Mouse (Mus musculus): ENCODE results near the gene Fth1. TPM values are rescaled to one million over a fixed set of nuclear protein-coding genes. Genes with fewer than 3 reads are reported as not detected.
"Not testable (repeated sequence)": the region's sequence is repeated elsewhere in the genome, so short reads cannot be mapped to it uniquely, and the experiment has no call there.

Fth1 gene
- 1,000 to 10,000 TPM; 3,718 to 3,915 TPM for total RNA-seq (2021)
- 39,639 and 47,224 TPM in 2 replicates for polyA plus RNA-seq (2012; rRNA removed)
- long read RNA-seq, transcript Fth1-201 (4 exons, 929 nt) = major isoform, 2,940 of 2,980 reads
- long read RNA-seq, transcript Fth1-208 (3 exons, 2,062 nt) = minor isoform, 6 of 2,980 reads
- long read RNA-seq, partial matches to known transcripts = 13 of 2,980 reads
- long read RNA-seq, other reads (novel, unspliced or antisense) = 20 of 2,980 reads

DNA sequence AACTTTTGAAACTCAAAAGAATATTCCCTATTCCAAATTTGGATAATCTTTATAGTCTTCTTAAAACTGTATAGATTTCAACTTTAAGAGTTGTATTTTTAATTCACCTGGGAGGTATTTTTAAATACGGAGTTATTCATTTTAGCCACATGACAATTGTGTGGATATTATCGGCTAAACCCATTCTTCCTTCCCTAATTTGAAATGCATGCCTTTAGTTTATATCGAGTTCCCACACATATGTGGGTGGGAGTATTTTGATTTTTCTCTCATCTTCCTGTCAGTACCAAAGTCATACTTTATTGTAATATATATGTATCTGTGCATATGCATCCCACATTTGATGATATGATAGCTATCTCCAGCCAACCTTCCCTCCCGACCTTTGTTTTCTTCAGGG is at the start of gene Fth1:
Gene Fth1 (plus strand): TSS at position 341 of the 400 bp plus-strand sequence.
- DNase-seq = no peak

- DNase-seq = not testable (repeated sequence)
Measured at GRCm38 (mm10) chr19:9931167-9931607, 49.2 kb upstream of the Fth1 start.

- DNase-seq = no peak
Measured at GRCm38 (mm10) chr19:9933908-9934307, 46.5 kb upstream of the Fth1 start.

GRCm38 (mm10) chr19:9936579-9936978 is 43.8 kb upstream of the Fth1 start:
- no peak for DNase-seq

DNA sequence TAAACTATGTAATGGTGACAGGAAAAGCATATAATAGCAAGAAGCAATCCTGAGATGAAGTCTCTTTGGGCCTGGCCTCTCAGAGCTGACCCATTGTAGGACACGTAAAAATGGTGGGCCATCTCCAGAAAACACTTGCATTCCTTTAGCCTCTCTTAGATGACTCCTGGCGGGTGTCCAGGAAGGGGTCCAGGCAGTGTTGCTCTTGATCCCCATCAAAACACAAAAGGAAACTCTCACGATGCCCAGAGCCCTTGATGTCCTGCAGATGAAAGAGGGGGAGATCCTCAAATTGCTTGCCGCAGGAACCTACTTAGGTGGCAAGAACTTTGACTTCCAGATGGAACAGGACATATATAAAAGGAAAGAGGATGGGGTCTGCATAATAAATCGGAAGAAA is 43.0 kb upstream of the Fth1 start:
- DNase-seq = no peak

DNA sequence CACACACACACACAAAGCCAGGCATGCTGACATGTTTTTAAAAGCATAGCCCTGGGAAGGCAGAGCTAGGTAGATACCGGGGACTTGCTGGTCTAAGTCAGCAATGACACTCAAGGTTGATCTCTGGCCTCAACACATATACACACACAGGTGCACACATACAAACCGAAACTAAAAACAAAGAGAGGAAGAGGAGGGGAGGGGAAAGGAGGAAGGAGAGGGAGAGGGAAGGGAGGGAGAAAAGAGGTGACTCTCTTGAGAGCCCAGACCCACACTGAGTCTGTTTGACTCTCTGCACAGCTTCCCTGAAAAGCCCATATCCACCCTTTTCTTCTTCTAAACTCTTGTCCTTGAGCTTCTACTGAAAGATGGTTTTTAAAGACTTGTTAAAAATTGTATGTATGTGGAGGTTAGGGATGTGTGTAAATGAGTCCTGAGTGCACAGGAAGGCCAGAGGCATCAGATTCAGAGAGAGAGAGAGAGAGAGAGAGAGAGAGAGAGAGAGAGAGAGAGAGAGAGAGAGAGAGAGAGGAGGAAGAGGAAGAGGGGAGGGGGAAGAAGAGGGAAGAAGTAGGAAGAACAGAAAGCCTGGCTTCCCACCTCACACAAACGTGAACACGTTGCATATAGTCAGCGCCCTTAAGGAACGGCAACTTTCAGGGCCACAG is 42.1 kb upstream of the Fth1 start:
- no peak for DNase-seq

- DNase-seq = peak; percentile 87
Measured at GRCm38 (mm10) chr19:9938824-9939303, 41.5 kb upstream of the Fth1 start.

- no peak for DNase-seq
Measured at GRCm38 (mm10) chr19:9939841-9940240, 40.6 kb upstream of the Fth1 start.

- DNase-seq = no peak
Measured at GRCm38 (mm10) chr19:9940903-9941302, 39.5 kb upstream of the Fth1 start.

DNA sequence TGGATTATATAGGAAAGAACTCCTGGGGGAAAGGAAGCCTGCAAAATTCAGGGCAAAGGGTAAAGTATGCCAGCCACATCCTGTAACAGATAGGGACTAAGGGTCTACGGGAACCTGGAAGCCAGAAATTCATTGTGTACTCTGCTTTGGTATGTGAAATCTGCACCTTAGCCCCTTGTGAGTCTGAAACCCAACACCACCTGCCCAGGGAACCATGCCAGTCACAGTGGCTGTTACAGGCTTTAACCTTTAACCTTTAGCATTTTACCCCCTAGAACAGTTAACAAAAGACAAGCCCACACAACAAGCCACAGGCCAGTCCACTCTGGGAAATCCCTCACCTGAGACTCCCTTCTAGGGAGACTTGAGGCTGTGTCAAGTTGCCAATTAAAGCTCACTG is 38.6 kb upstream of the Fth1 start:
- DNase-seq = no peak

- no peak for DNase-seq
Measured at GRCm38 (mm10) chr19:9942539-9943533, 37.6 kb upstream of the Fth1 start.

- no peak for DNase-seq
Measured at GRCm38 (mm10) chr19:9945800-9946564, 34.4 kb upstream of the Fth1 start.

DNA sequence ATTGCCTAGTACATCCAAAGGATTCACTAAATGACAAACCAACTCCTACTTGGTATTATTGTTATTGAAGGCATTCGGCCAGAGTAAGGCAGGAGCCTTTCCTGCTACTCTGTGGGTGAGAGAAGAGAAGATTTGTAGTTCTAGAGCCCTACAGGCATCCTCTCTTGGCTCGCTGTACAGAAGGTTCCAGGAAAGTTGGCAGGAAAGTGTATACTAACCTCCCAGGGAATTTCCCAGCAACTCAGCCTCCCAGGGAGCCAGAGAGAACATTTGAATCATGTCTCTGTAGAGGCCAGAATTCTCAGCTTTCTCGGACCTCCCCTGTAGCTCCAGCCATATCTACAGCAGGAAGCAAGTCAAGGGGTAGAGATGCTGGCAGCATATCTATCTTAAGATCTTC is 33.4 kb upstream of the Fth1 start:
- no peak for DNase-seq

DNA sequence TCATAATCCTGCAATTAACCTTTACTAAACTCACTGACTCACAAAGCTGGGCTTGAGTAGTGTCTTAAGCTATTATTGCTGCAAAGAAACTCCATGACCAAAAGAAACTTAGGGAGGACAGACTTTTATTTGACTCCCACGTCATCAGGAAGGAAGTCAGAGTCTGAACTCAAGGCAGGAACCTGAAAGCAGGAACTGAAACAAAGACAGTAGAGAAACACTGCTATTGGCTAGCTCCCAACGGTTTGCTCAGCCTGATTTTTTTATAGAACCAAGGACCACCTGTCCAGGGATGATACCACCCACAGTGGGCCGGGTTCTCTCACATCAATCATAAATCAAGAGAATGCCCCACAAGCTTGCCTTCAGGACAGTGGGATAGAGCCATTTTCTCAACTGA is 28.0 kb upstream of the Fth1 start:
- no peak for DNase-seq

- no peak for DNase-seq
Measured at GRCm38 (mm10) chr19:9952912-9953311, 27.5 kb upstream of the Fth1 start.

- peak; percentile 93 for DNase-seq
Measured at GRCm38 (mm10) chr19:9954055-9954810, 26.2 kb upstream of the Fth1 start.

GRCm38 (mm10) chr19:9954811-9955202 is 25.6 kb upstream of the Fth1 start:
- DNase-seq = no peak

DNA sequence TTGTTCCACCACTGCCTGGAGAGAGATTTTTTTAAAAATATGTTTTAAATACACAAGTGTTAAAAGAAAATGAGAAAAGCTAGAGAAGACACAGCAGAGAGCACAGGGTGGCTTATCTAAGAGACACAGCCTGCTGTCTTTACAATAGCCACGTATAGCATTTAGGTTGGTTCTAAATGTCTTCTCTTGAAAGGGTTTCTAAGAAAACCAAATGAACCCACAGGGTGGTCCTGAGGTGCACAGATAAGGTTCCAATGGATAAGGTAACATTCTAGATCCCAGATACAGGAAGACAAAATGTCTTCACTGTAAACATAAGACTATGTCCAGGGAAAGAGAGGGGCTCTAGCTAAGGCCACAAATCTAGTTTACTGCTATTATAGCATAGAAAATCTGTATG is 25.0 kb upstream of the Fth1 start:
- DNase-seq = no peak

GRCm38 (mm10) chr19:9956624-9957388 is 23.6 kb upstream of the Fth1 start:
- DNase-seq = no peak

DNA sequence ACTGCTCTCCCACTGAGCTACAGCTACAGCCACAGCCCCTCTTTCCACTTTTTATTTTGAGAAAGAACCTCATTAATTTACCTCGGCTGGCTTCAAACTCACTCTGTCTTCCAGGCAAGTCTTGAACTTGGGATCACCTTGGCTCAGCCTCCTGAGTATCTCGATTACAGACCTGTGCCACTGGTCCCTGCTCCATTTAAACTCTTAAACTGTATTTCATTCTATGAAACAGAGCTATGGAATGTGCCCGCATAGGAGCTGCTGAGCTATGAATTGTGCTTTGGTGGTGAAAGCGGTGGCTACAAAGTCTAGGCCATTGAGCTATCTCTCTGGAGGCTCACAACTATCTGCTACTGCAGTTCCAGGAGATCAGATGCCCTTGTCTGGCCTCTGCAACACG is 22.4 kb upstream of the Fth1 start:
- DNase-seq = no peak

Measured in adrenal gland, adult 2 months (tissue).